Mouse (Mus musculus) limb, embryonic 10.5 days (tissue): ENCODE data around the gene H2-Aa. TPM values are rescaled to one million over a fixed set of nuclear protein-coding genes. Genes with fewer than 3 reads are reported as not detected.
A peak's percentile ranks its signal among the peaks of the same experiment; 100 is the strongest.
"Not testable (repeated sequence)": the region's sequence is repeated elsewhere in the genome, so short reads cannot be mapped to it uniquely, and the experiment has no call there.

Experiments
- DNase-seq: peaks from one replicate; pipeline ENCODE4 v3.0.0-alpha.2; 2017; ENCODE audit warnings: low spot score
- H3K27ac ChIP-seq: fragments of 300-500 bp; sonication (generic); 2 replicates; pipeline ENCODE4 v1.5.1; 2016; ENCODE audit warnings: mild to moderate bottlenecking
- H3K27me3 ChIP-seq: fragments of 300-500 bp; sonication (generic); 2 replicates; pipeline ENCODE4 v1.6.1; 2016; ENCODE audit warnings: low read depth, mild to moderate bottlenecking; ENCODE audit not compliant: poor library complexity, severe bottlenecking
- H3K36me3 ChIP-seq: fragments of 300-500 bp; sonication (generic); 2 replicates; pipeline ENCODE4 v1.6.1; 2016; ENCODE audit warnings: mild to moderate bottlenecking, moderate library complexity
- H3K4me1 ChIP-seq: fragments of 300-500 bp; sonication (generic); 2 replicates; pipeline ENCODE4 v1.6.1; 2016
- H3K4me3 ChIP-seq: fragments of 300-500 bp; sonication (generic); 2 replicates; pipeline ENCODE4 v1.5.1; 2016; ENCODE audit warnings: mild to moderate bottlenecking, moderate library complexity
- H3K9me3 ChIP-seq: fragments of 300-500 bp; sonication (generic); replicated peaks from 2 replicates; pipeline ENCODE4 v1.6.1; 2016; ENCODE audit warnings: mild to moderate bottlenecking
- WGBS: fragments of 180-500 bp; shearing (Covaris S2); methylation state at CpG from one replicate; pipeline ENCODE4 v1.1.7; 2016; 5-methylcytosine and 5-hydroxymethylcytosine counted together
- polyA plus RNA-seq: library from polyadenylated mRNA; unstranded; fragments of >200 nt; fragmentation: Nextera tagmentation; extraction: Ambion mirVana; gene quantifications from 2 replicates; pipeline ENCODE4 v1.2.1, GENCODE M21; 2016

H2-Aa gene
- polyA plus RNA-seq = not detected in 2 replicates

GRCm38 (mm10) chr17:34287648-34288047, at the start of gene H2-Aa:
TSS of gene H2-Aa (minus strand) at chr17:34287823.
- Histone ChIP-seq H3K9me3 (no peaks in the 10 kb centered on the region), H3K27ac (no peak within 1 kb of the TSS), H3K27me3 (no peaks in the 10 kb centered on the region), H3K36me3 (no peaks in the 10 kb centered on the region), H3K4me3 (no peak within 1 kb of the TSS), H3K4me1 (no peaks in the 10 kb centered on the region)
- DNase-seq = no peak
- 14% methylated on average over 8 of the region's 8 CpGs for WGBS

GRCm38 (mm10) chr17:34331200-34331599, 43.6 kb upstream of the H2-Aa start:
- Histone ChIP-seq H3K4me3 (no peak overlapping the region), H3K27me3 (no peaks in the 10 kb centered on the region), H3K36me3 (no peaks in the 10 kb centered on the region), H3K9me3 (no peaks in the 10 kb centered on the region), H3K4me1 (peaks cover 4% of the 10 kb centered on the region; the same call in 1 of the 2 replicates), H3K27ac (no peak overlapping the region)
- WGBS = 93% methylated on average over 1 of the region's 1 CpGs
- no peak for DNase-seq

- no peaks in the 10 kb centered on the region for H3K9me3 ChIP-seq
- no peaks in the 10 kb centered on the region for H3K36me3 ChIP-seq
- H3K27me3 ChIP-seq = no peaks in the 10 kb centered on the region
- no peak overlapping the region for H3K4me3 ChIP-seq
- H3K4me1 ChIP-seq = peaks cover 4% of the 10 kb centered on the region; the same call in 1 of the 2 replicates
- no peak for DNase-seq
- WGBS = 59% methylated on average over 2 of the region's 2 CpGs
- H3K27ac ChIP-seq = no peak overlapping the region
Observed at GRCm38 (mm10) chr17:34329807-34330206, 42.2 kb upstream of the H2-Aa start.

DNA sequence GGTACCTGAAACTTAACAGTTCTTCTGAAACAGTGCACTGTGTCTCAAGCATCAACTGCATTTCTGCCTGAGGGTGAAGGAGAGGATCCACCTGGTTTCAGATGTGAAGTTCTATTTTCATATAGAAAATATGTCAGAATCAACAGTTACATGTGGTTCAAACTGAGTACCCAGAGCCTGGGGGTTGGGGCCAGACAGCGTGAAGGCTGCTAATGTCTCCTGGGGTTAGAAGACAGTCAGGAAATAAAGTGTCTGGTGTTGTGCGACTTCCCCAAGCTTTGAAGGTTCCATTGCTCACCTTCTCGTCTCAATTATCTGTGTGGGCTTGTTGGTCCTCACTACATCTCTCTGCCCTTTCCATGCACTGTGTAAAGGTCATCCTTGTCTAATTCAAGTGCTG, 38.8 kb upstream of the H2-Aa start:
- Histone ChIP-seq H3K36me3 (no peaks in the 10 kb centered on the region), H3K27me3 (no peaks in the 10 kb centered on the region), H3K4me1 (peaks cover 4% of the 10 kb centered on the region; the same call in 1 of the 2 replicates), H3K4me3 (no peak overlapping the region), H3K27ac (no peak overlapping the region), H3K9me3 (no peaks in the 10 kb centered on the region)
- WGBS = 89% methylated on average over 3 of the region's 3 CpGs
- no peak for DNase-seq

DNA sequence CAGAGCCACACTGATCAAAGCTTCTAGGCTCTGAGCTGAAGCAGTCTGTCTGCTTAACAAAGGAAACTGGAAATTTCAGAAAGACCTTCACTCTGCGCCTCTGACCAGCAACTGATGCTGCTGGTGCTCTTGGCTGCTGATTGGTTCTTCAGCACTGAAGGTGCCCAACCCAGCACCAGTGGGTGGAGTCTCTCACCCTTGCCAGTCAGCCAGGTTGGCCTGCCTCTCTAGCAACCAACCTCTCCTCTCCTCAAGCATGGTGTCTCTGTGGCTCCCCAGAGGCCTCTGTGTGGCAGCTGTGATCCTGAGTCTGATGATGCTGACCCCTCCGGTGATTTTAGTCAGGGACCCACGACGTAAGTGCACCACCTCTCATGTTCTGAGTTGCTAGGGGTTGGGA, 37.8 kb upstream of the H2-Aa start, which contains the start of gene H2-Eb2:
Gene H2-Eb2, plus strand, starts transcription at position 230 of the 400 bp plus-strand sequence.
- no peak within 1 kb of the TSS for H3K27ac ChIP-seq
- peaks cover 4% of the 10 kb centered on the region; the same call in 1 of the 2 replicates for H3K4me1 ChIP-seq
- H3K36me3 ChIP-seq = no peaks in the 10 kb centered on the region
- no peak within 1 kb of the TSS for H3K4me3 ChIP-seq
- no peak for DNase-seq
- H3K9me3 ChIP-seq = no peaks in the 10 kb centered on the region
- no peaks in the 10 kb centered on the region for H3K27me3 ChIP-seq
- 46% methylated on average over 4 of the region's 4 CpGs for WGBS

- no peak overlapping the region for H3K27ac ChIP-seq
- H3K36me3 ChIP-seq = no peaks in the 10 kb centered on the region
- H3K4me3 ChIP-seq = no peak overlapping the region
- H3K4me1 ChIP-seq = no peaks in the 10 kb centered on the region
- WGBS = 49% methylated on average over 2 of the region's 2 CpGs
- H3K9me3 ChIP-seq = no peaks in the 10 kb centered on the region
- DNase-seq = no peak
- H3K27me3 ChIP-seq = no peaks in the 10 kb centered on the region
Observed at GRCm38 (mm10) chr17:34317275-34317674, 29.7 kb upstream of the H2-Aa start.

DNA sequence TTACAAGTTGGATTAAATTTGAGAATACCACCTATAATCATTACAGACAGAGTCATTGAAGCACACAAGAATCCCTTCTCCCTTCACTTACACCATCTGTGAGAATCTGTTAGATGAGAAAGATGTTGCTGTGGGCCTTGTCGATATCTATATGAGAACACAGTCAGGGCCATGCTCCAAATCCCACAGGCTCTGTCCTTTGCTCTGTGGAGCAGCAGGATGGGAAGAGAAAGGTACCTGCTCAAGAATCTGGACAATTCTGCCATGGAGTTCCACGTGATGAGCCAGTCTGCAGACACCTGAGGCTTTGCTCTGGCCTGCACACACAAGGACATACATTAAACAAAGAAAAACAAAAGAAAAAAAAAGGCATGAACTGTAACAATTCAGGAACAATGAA, 29.1 kb upstream of the H2-Aa start:
- WGBS = 79% methylated on average over 2 of the region's 2 CpGs

GRCm38 (mm10) chr17:34315512-34315911, 27.9 kb upstream of the H2-Aa start:
- Histone ChIP-seq H3K4me3 (no peak overlapping the region), H3K27me3 (no peaks in the 10 kb centered on the region), H3K36me3 (no peaks in the 10 kb centered on the region), H3K4me1 (no peaks in the 10 kb centered on the region), H3K27ac (no peak overlapping the region), H3K9me3 (no peaks in the 10 kb centered on the region)
- 76% methylated on average over 1 of the region's 1 CpGs for WGBS
- DNase-seq = no peak

More for the DNA sequence above, 29.1 kb upstream of the H2-Aa start:
- no peak for DNase-seq
- Histone ChIP-seq H3K36me3 (no peaks in the 10 kb centered on the region), H3K4me1 (no peaks in the 10 kb centered on the region), H3K27ac (no peak overlapping the region), H3K9me3 (no peaks in the 10 kb centered on the region), H3K27me3 (no peaks in the 10 kb centered on the region), H3K4me3 (no peak overlapping the region)

GRCm38 (mm10) chr17:34314286-34314685, 26.7 kb upstream of the H2-Aa start:
- Histone ChIP-seq H3K36me3 (no peaks in the 10 kb centered on the region), H3K9me3 (no peaks in the 10 kb centered on the region), H3K4me1 (peaks cover 7% of the 10 kb centered on the region), H3K4me3 (no peak overlapping the region), H3K27ac (no peak overlapping the region), H3K27me3 (no peaks in the 10 kb centered on the region)
- WGBS = 76% methylated on average over 9 of the region's 9 CpGs
- no peak for DNase-seq

- no peaks in the 10 kb centered on the region for H3K27me3 ChIP-seq
- no peaks in the 10 kb centered on the region for H3K36me3 ChIP-seq
- H3K4me1 ChIP-seq = peaks cover 9% of the 10 kb centered on the region
- no peaks in the 10 kb centered on the region for H3K9me3 ChIP-seq
- peak; percentile 81 for DNase-seq
- WGBS = 49% methylated on average over 3 of the region's 3 CpGs
- H3K27ac ChIP-seq = no peak overlapping the region
- H3K4me3 ChIP-seq = no peak overlapping the region
Observed at GRCm38 (mm10) chr17:34313393-34313792, 25.8 kb upstream of the H2-Aa start.

DNA sequence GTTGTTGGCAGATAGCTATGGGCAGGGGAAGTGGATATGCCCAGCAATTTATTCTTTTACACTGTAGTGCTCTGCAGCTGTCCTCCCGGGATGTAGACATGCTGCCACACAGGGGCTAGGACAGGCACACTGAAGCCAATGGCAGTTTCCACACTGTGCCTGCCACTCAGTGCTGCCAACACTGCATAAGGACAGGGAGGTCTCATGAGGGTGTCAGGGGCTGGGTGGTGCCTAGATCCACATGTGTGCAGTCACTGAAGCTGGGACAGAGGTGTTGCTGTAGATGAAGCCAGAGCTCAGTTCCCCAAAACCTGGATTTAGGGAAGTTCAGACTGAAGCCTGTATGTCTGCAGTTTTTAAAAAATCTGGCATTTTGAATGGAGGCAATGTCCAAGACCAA, 24.6 kb upstream of the H2-Aa start:
- no peak for DNase-seq
- Histone ChIP-seq H3K36me3 (no peaks in the 10 kb centered on the region), H3K9me3 (no peaks in the 10 kb centered on the region), H3K4me3 (no peak overlapping the region), H3K4me1 (peaks cover 9% of the 10 kb centered on the region), H3K27me3 (peaks cover 5% of the 10 kb centered on the region; the same call in 1 of the 2 replicates), H3K27ac (no peak overlapping the region)
- 90% methylated on average over 1 of the region's 1 CpGs for WGBS

DNA sequence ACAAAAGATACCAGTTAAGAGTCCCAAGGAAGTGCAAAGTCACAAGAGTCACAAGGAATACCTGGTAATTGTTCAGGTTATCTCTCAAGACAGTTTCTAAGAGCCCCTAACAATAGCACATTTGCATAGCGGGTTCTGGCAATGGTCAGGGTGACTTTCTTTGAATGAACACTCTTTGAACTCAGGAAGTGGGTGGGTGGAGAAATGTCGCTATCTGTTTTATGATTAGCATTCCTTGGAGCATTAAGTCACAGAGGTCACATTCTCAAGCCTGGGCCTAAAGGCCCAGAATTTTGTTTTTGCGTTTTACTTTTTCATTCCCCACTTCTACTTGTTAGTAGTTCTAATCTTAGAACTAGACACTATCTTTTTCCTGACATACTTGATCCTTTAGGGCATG, 22.9 kb upstream of the H2-Aa start:
- DNase-seq, H3K27me3 ChIP-seq, H3K9me3 ChIP-seq, H3K27ac ChIP-seq, H3K4me3 ChIP-seq, H3K36me3 ChIP-seq: not testable (repeated sequence)
- peaks cover 11% of the 10 kb centered on the region for H3K4me1 ChIP-seq
- WGBS = 87% methylated on average over 3 of the region's 3 CpGs

DNA sequence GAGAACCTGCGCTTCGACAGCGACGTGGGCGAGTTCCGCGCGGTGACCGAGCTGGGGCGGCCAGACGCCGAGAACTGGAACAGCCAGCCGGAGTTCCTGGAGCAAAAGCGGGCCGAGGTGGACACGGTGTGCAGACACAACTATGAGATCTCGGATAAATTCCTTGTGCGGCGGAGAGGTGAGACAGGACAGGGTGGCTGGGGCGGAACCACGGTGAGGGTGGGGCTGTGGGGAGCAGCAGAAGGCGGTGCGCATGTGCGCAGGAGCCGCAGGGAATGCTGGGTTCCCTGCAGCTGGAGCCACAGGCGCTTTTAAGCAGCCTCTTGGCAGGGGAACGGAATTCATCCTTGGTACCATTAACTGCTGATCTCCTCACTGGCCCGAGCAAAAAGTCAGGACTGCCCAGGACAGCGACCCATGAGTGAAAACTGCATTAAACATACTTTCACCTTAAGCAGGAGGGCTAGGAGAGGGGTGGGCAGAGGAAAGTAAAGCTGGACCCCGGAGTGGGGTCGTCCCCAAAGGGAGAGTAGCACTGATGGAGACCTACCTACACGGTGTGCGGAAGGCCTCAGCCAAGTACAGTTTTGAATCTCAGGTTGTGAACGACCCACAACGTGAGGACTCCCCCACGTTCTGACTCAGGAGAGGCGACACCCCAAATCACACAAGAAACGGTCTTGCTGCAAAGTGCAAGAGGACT, 22.2 kb upstream of the H2-Aa start:
- H3K36me3 ChIP-seq = no peaks in the 10 kb centered on the region
- 23% methylated on average over 38 of the region's 38 CpGs for WGBS
- H3K9me3 ChIP-seq = no peaks in the 10 kb centered on the region
- peak; percentile 80 for DNase-seq
- peak overlapping the region; percentile 61 for H3K4me3 ChIP-seq
- H3K27me3 ChIP-seq = peaks cover 5% of the 10 kb centered on the region; the same call in 1 of the 2 replicates
- peaks cover 11% of the 10 kb centered on the region for H3K4me1 ChIP-seq
- H3K27ac ChIP-seq = peak overlapping the region; percentile 83
